Mouse (Mus musculus): ENCODE measurements around the gene Hecw2.

- TF ChIP-seq EP300 (IDR thresholded peaks at IDR 0.05; ENCODE audit: low read depth) (no peak), CTCF (IDR thresholded peaks at IDR 0.05; ENCODE audit: low read depth) (no peak)
These were observed 419.4 kb downstream of the Hecw2 start for GRCm38 (mm10) chr1:53775545-53775944.

All from liver, embryonic 14.5 days (tissue).